Mouse (Mus musculus): ENCODE data around the gene Ampd1.

- TF ChIP-seq POLR2A (IDR thresholded peaks at IDR 0.05; ENCODE audit: borderline replicate concordance, extremely low read depth, insufficient read depth, insufficient read length, poor library complexity, severe bottlenecking) = no peak
- no peak for TF ChIP-seq CTCF (IDR thresholded peaks at IDR 0.05; ENCODE audit: borderline replicate concordance, extremely low read depth, insufficient read depth, insufficient read length)
These were observed 16.1 kb upstream of the Ampd1 start for GRCm38 (mm10) chr3:103057752-103058151.
